Mouse (Mus musculus): ENCODE data around the gene Ago3.

DNA sequence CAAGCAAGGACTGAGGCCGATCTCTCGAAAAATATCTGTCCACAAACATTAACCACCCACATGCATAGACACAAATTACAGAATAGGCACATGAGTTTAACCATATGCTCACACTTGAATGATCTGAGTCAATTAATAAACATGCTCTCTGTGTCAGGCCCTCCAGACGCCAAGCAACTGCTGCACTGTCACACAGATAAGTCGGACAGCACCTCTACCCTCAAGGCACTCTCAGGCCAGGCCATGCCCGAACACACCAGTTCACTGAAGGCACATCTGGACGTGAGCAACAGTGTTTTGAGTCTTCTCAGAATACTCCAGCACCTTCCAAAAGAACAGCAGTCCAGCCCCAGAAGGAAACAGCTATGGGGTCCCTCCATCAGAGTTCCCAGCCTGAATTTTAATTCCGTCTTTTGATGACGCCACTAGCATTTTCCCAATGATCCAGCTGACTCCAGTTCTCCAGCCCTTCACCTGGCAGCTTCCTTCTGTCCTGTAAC lies 36.9 kb upstream of the Ago3 start:
- TF ChIP-seq HCFC1 (IDR thresholded peaks at IDR 0.05; ENCODE audit: borderline replicate concordance, insufficient read depth, low read length) (no peak), MAFK (IDR thresholded peaks at IDR 0.05; ENCODE audit: insufficient read depth, low read depth, low read length) (no peak), ZNF384 (IDR thresholded peaks at IDR 0.05; ENCODE audit: low read depth, low read length) (no peak), CHD2 (IDR thresholded peaks at IDR 0.05; ENCODE audit: low read depth, low read length) (no peak), ZC3H11A (IDR thresholded peaks at IDR 0.05; ENCODE audit: borderline replicate concordance, low read depth, low read length) (no peak)
